Mouse (Mus musculus): ENCODE data around the gene 4930407I10Rik. TPM values are rescaled to one million over a fixed set of nuclear protein-coding genes. Genes with fewer than 3 reads are reported as not detected.
A peak's percentile ranks its signal among the peaks of the same experiment; 100 is the strongest.

4930407I10Rik gene
- not detected in 2 replicates for polyA plus RNA-seq (2014; fragmentation: Nextera tagmentation; extraction: Ambion mirVana)

DNA sequence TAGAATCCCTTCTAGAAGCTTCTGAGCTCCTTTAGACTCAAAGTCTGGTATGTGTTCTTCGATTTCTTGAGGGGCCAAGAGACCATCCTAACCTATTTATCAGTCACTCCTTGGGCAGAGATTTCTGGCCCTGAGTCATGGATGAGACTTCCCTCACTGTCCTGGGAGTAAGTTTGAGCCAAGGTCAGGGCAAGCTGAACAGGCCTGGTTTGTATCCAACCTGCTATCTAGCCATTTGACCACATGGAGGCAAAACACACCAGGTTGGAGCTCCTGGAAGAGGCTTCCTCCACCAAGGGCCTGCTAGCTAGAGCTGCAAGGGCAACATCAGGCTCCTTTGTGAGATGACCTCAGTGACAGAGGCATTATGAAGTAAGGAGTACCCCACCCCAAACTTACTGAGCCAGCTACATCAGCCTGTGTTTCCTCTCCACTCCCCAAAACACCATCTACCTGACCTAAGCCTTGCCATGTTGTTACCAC, at the start of gene 4930407I10Rik:
4930407I10Rik (plus strand) TSS at position 433 of the 483 bp plus-strand sequence.
- ATAC-seq (ENCODE audit: low read depth) (no peak), DNase-seq (ENCODE audit: low spot score) (no peak)
- Histone ChIP-seq H3K36me3 (ENCODE audit: control insufficient read depth, insufficient read depth, low read length) (no peaks in the 10 kb centered on the region), H3K4me3 (ENCODE audit: low read depth, low read length) (no peak within 1 kb of the TSS), H3K4me2 (ENCODE audit: low read depth, low read length) (no peak within 1 kb of the TSS), H3K9me3 (ENCODE audit: control insufficient read depth, low read length) (no peaks in the 10 kb centered on the region), H3K9ac (ENCODE audit: low read depth, low read length) (no peak within 1 kb of the TSS), H3K4me1 (ENCODE audit: control insufficient read depth, insufficient read depth, low read length) (peaks cover 5% of the 10 kb centered on the region), H3K27me3 (replicated peaks; ENCODE audit: control insufficient read depth, insufficient read depth, low read length) (0 out of 2 replicates have a peak, but pooled peaks cover 2% of the 10 kb centered on the region), H3K27ac (replicated peaks; ENCODE audit: low read depth, low read length) (no peak within 1 kb of the TSS)
- WGBS, result 77% methylated on average over 1 of the region's 1 CpGs

DNA sequence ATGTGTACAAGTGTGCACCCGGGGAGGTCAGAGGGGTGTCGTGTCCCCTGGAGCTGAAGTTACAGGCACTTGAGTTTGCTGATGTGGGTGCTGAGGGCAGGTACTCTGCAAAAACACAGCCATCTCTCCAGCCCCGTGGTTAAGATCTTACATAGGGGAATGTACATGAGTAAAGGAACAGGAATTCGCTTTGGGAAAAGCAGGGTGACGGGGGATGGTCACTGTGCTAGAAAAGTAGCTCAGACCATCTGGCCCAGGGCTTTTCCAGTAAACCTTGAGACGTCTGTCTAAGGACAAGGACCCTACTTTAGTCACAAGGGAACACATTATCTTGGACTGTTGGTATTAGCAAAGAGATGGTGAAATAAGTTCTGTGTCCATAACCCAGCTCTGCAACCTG, 47.0 kb upstream of the 4930407I10Rik start:
- ATAC-seq (ENCODE audit: low read depth) (no peak), DNase-seq (ENCODE audit: low spot score) (no peak)
- Histone ChIP-seq H3K27ac (replicated peaks; ENCODE audit: low read depth, low read length) (no peak overlapping the region), H3K36me3 (ENCODE audit: control insufficient read depth, insufficient read depth, low read length) (no peaks in the 10 kb centered on the region), H3K4me3 (ENCODE audit: low read depth, low read length) (no peak overlapping the region), H3K9me3 (ENCODE audit: control insufficient read depth, low read length) (no peaks in the 10 kb centered on the region), H3K27me3 (replicated peaks; ENCODE audit: control insufficient read depth, insufficient read depth, low read length) (no peaks in the 10 kb centered on the region), H3K4me2 (ENCODE audit: low read depth, low read length) (no peak overlapping the region), H3K9ac (ENCODE audit: low read depth, low read length) (no peak overlapping the region), H3K4me1 (ENCODE audit: control insufficient read depth, insufficient read depth, low read length) (peaks cover 9% of the 10 kb centered on the region)
- 85% methylated on average over 6 of the region's 6 CpGs for WGBS

DNA sequence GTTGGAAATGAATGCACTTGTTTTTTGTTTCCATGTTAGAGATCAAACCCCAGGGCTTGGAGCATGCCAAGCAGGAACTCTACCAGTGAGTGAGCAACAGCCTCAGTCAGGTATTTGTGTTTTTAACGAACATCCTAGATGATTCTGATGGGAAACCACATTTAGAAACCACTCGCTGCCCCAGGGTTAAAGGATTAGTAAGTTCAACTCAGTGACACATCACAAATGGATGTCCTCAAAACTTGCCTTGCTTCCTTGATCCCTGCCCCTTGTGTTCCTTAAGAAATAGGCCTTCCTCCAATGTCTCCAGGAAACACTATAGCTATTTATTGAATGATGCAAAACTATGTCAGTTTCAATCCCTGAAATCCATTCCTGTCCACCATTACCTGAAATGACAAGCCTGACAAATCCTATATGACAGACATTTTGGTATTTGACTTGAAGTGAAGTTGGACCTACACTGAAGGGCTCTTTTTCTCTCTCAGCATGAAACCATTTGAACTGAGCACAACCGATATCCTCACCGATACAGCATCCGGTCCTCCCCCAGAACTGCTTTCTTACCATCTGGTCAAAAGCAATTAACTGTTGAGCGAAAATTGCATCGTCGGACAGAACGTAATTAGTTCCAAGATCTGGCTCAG, 44.1 kb upstream of the 4930407I10Rik start:
- H3K9ac ChIP-seq (ENCODE audit: low read depth, low read length), result peak overlapping the region; percentile 87
- peaks cover 6% of the 10 kb centered on the region; the same call in 1 of the 2 replicates for H3K36me3 ChIP-seq (ENCODE audit: control insufficient read depth, insufficient read depth, low read length)

DNA sequence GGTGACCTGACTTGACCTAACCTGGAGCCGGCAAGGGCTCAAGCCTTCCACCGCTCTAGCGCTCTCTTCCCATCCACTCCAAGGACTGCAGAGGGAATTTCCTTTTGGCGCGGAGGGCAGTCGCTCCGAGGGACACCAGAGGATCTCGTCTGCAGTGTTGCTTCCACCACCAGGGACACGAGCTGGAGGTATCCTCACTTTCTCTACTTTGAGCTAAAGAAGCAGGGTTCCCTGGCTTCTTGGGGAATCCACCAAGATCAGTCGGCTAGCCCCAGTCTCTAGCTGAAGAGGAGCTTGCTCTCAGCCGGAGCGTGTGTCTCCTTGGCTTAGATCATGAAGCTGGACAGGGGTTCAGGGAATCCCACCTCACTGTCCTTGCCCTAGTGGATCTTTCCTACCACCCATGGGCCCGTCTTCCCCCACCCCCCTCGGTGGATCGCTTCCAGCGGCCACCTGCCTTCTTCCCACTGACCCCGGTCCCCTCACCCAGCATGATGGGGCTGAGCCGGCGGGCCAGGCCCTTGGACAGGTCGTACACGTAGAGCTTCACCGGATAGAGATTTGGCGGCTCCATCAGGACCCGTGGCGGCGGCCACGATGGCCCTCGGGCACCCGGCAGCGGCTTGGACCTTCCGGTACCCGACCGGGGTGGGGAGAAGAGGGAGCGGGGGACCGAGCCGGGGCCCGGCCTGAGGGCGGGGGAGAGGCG, 43.4 kb upstream of the 4930407I10Rik start:
- Histone ChIP-seq H3K9me3 (ENCODE audit: control insufficient read depth, low read length) (no peaks in the 10 kb centered on the region), H3K4me2 (ENCODE audit: low read depth, low read length) (peak overlapping the region; percentile 79), H3K4me1 (ENCODE audit: control insufficient read depth, insufficient read depth, low read length) (peaks cover 9% of the 10 kb centered on the region), H3K27ac (replicated peaks; ENCODE audit: low read depth, low read length) (peak overlapping the region; percentile 61; the same call in 1 of the 2 replicates), H3K4me3 (ENCODE audit: low read depth, low read length) (peak overlapping the region; percentile 93), H3K9ac (ENCODE audit: low read depth, low read length) (peak overlapping the region; percentile 87), H3K27me3 (replicated peaks; ENCODE audit: control insufficient read depth, insufficient read depth, low read length) (no peaks in the 10 kb centered on the region), H3K36me3 (ENCODE audit: control insufficient read depth, insufficient read depth, low read length) (peaks cover 6% of the 10 kb centered on the region; the same call in 1 of the 2 replicates)
- DNase-seq (ENCODE audit: low spot score) (peak; percentile 27), ATAC-seq (ENCODE audit: low read depth) (peak; percentile 42)
- WGBS, result 0% methylated on average over 29 of the region's 39 CpGs

More for the DNA sequence above, 44.1 kb upstream of the 4930407I10Rik start:
- no peaks in the 10 kb centered on the region for H3K27me3 ChIP-seq (replicated peaks; ENCODE audit: control insufficient read depth, insufficient read depth, low read length)
- H3K4me2 ChIP-seq (ENCODE audit: low read depth, low read length), result peak overlapping the region; percentile 79
- peaks cover 9% of the 10 kb centered on the region for H3K4me1 ChIP-seq (ENCODE audit: control insufficient read depth, insufficient read depth, low read length)
- no peak for ATAC-seq (ENCODE audit: low read depth)
- DNase-seq (ENCODE audit: low spot score), result no peak
- WGBS, result 16% methylated on average over 9 of the region's 9 CpGs
- H3K4me3 ChIP-seq (ENCODE audit: low read depth, low read length), result peak overlapping the region; percentile 93
- no peaks in the 10 kb centered on the region for H3K9me3 ChIP-seq (ENCODE audit: control insufficient read depth, low read length)
- no peak overlapping the region for H3K27ac ChIP-seq (replicated peaks; ENCODE audit: low read depth, low read length)

- no peaks in the 10 kb centered on the region for H3K9me3 ChIP-seq (ENCODE audit: control insufficient read depth, low read length)
- H3K4me2 ChIP-seq (ENCODE audit: low read depth, low read length), result peak overlapping the region; percentile 83
- no peaks in the 10 kb centered on the region for H3K27me3 ChIP-seq (replicated peaks; ENCODE audit: control insufficient read depth, insufficient read depth, low read length)
- peaks cover 6% of the 10 kb centered on the region; the same call in 1 of the 2 replicates for H3K36me3 ChIP-seq (ENCODE audit: control insufficient read depth, insufficient read depth, low read length)
- peak overlapping the region; percentile 93 for H3K4me3 ChIP-seq (ENCODE audit: low read depth, low read length)
- 0% methylated on average over 45 of the region's 53 CpGs for WGBS
- peak overlapping the region; percentile 66 for H3K27ac ChIP-seq (replicated peaks; ENCODE audit: low read depth, low read length)
- H3K4me1 ChIP-seq (ENCODE audit: control insufficient read depth, insufficient read depth, low read length), result peaks cover 9% of the 10 kb centered on the region
- DNase-seq (ENCODE audit: low spot score) (peak; percentile 99), ATAC-seq (ENCODE audit: low read depth) (peak; percentile 96)
- peak overlapping the region; percentile 87 for H3K9ac ChIP-seq (ENCODE audit: low read depth, low read length)
Observed at GRCm38 (mm10) chr15:82016101-82016808, 42.7 kb upstream of the 4930407I10Rik start.

DNA sequence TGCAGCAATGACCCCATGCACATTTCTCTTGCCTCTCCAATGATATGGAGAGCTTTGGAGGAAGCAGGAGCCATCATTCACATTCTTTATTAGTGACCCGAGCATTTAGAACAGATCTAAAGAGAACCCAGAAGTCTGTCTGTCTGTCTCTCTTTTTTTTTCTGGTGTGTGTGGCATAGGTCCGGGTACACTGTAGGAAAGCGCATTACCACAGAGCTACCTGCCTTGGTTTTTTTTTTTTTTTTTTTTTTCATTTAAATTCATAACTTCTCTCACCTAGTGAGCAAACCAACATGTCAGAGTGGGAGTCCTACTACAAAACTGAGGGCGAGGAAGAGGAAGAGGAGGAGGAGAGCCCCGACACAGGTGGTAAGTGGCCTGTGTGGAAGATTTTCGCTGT, 42.1 kb upstream of the 4930407I10Rik start:
- no peak for DNase-seq (ENCODE audit: low spot score)
- 24% methylated on average over 6 of the region's 6 CpGs for whole genome bisulfite sequencing
- peak overlapping the region; percentile 74 for H3K9ac ChIP-seq (ENCODE audit: low read depth, low read length)
- no peaks in the 10 kb centered on the region for H3K27me3 ChIP-seq (replicated peaks; ENCODE audit: control insufficient read depth, insufficient read depth, low read length)
- peaks cover 9% of the 10 kb centered on the region for H3K4me1 ChIP-seq (ENCODE audit: control insufficient read depth, insufficient read depth, low read length)
- peaks cover 9% of the 10 kb centered on the region; the same call in 1 of the 2 replicates for H3K36me3 ChIP-seq (ENCODE audit: control insufficient read depth, insufficient read depth, low read length)
- H3K9me3 ChIP-seq (ENCODE audit: control insufficient read depth, low read length), result no peaks in the 10 kb centered on the region
- peak overlapping the region; percentile 93 for H3K4me3 ChIP-seq (ENCODE audit: low read depth, low read length)
- H3K4me2 ChIP-seq (ENCODE audit: low read depth, low read length), result peak overlapping the region; percentile 83
- H3K27ac ChIP-seq (replicated peaks; ENCODE audit: low read depth, low read length), result peak overlapping the region; percentile 66
- ATAC-seq (ENCODE audit: low read depth), result no peak

DNA sequence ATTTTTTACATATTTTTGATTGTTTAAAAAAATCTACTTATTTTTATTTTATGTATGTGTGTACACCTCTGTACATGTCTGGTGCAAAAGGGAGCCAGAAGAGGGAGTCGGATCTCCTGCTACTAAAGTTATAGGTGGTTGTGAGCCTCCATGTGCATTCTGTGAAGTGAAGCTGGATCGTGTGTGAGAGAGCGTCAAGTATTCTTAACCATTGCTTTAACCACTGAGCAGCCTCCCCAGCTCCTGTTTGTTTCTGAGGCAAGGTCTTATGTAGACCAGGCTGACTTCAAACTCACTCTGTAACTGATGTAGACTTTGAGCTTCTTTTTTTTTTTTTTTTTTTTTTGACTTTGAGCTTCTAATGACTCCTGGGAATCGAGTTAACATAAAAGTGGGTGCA, 41.5 kb upstream of the 4930407I10Rik start:
- DNase-seq (ENCODE audit: low spot score) (no peak), ATAC-seq (ENCODE audit: low read depth) (no peak)
- no peak overlapping the region for H3K27ac ChIP-seq (replicated peaks; ENCODE audit: low read depth, low read length)
- 71% methylated on average over 4 of the region's 4 CpGs for WGBS
- H3K9ac ChIP-seq (ENCODE audit: low read depth, low read length), result no peak overlapping the region
- H3K4me1 ChIP-seq (ENCODE audit: control insufficient read depth, insufficient read depth, low read length), result peaks cover 9% of the 10 kb centered on the region
- H3K4me2 ChIP-seq (ENCODE audit: low read depth, low read length), result peak overlapping the region; percentile 24
- H3K9me3 ChIP-seq (ENCODE audit: control insufficient read depth, low read length), result no peaks in the 10 kb centered on the region
- H3K4me3 ChIP-seq (ENCODE audit: low read depth, low read length), result no peak overlapping the region
- H3K27me3 ChIP-seq (replicated peaks; ENCODE audit: control insufficient read depth, insufficient read depth, low read length), result no peaks in the 10 kb centered on the region
- H3K36me3 ChIP-seq (ENCODE audit: control insufficient read depth, insufficient read depth, low read length), result peaks cover 14% of the 10 kb centered on the region; the same call in 1 of the 2 replicates

GRCm38 (mm10) chr15:82019288-82019687, 39.7 kb upstream of the 4930407I10Rik start:
- 81% methylated on average over 3 of the region's 3 CpGs for WGBS
- Histone ChIP-seq H3K36me3 (ENCODE audit: control insufficient read depth, insufficient read depth, low read length) (peaks cover 32% of the 10 kb centered on the region), H3K27me3 (replicated peaks; ENCODE audit: control insufficient read depth, insufficient read depth, low read length) (no peaks in the 10 kb centered on the region), H3K4me3 (ENCODE audit: low read depth, low read length) (no peak overlapping the region), H3K9ac (ENCODE audit: low read depth, low read length) (no peak overlapping the region), H3K9me3 (ENCODE audit: control insufficient read depth, low read length) (no peaks in the 10 kb centered on the region), H3K4me2 (ENCODE audit: low read depth, low read length) (no peak overlapping the region), H3K27ac (replicated peaks; ENCODE audit: low read depth, low read length) (no peak overlapping the region), H3K4me1 (ENCODE audit: control insufficient read depth, insufficient read depth, low read length) (peaks cover 6% of the 10 kb centered on the region)
- ATAC-seq (ENCODE audit: low read depth) (no peak), DNase-seq (ENCODE audit: low spot score) (peak; percentile 30)
